Mouse (Mus musculus): ENCODE measurements around the gene Enho. TPM values are rescaled to one million over a fixed set of nuclear protein-coding genes. Genes with fewer than 3 reads are reported as not detected.
"Not testable (repeated sequence)": the region's sequence is repeated elsewhere in the genome, so short reads cannot be mapped to it uniquely, and the experiment has no call there.

The Enho gene
- total RNA-seq (2012; rRNA removed), result 4.7 and 5.8 TPM in 2 replicates

DNA sequence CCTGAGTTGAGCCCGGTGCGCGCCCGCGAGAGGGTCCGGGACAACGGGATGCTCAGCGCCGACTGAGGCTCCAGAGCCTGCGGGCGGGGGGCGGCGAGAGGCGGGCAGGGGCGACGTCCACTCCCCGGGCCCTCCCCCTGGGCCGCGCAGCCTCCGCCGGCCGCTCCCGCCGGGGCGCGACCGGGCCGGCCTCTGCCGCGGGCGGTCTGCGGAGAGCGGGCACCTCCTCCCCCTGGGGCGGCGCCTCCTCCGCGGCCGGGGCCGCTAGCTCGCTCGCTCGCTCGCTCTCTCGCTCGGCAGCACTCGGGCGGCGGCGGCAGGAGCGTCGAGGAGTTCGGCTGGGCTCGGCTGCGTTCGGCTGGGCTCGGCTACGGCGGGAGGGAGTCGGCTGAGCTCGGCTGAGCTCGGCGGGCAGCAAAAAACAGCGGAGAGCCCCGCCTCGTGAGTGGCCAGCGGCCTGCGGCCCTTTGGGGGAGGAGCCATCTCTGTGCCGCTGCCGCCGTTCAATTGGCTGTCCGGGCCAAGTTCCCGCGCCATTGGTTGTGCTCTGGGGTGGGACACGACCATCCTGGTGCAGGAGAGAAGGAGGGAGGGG lies at the start of gene Enho:
Enho (minus strand) TSS at position 412 of the 595 bp plus-strand sequence.
- peaks cover 2% of the 10 kb centered on the region in 2 experiments; a peak in 2 of 4 replicates for H3K4me1 ChIP-seq (ENCODE audit: control insufficient read depth in 2 of 2, insufficient read depth in 2 of 2, low read length in 2 of 2, poor library complexity in 1 of 2)

DNA sequence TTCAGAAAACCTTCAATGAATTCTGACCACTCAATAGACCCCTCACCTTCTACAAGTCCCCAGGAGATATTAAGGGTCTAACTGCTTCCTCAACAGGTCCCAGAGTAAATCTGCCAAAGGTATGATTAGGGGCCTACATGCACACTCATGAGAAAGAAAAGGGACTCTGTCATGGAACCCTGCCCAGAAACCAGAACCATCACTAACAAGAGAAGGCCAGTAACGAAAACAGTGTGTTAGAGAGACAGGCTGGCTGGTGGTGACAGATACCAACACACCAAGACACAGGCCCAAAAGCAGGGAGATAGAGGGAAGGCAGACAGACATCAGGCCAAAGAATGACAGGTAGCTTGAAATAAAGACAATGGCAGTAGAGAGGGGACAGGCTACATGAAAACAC lies 48.4 kb upstream of the Enho start:
- in situ Hi-C loops (cut with MboI; ENCODE audit: low sequenced_read_pairs in 2 of 2, unreplicated experiment in 2 of 2); H3K4me1 ChIP-seq (ENCODE audit: control insufficient read depth in 2 of 2, insufficient read depth in 2 of 2, low read length in 2 of 2, poor library complexity in 1 of 2); H3K9me3 ChIP-seq (ENCODE audit: control insufficient read depth, insufficient read depth, low read depth, low read length); H3K4me3 ChIP-seq (ENCODE audit: insufficient read depth in 1 of 2, low read depth in 1 of 2, low read length in 2 of 2, poor library complexity in 1 of 2, severe bottlenecking in 1 of 2); H3K9ac ChIP-seq (ENCODE audit: insufficient read depth, low read depth, low read length, poor library complexity, severe bottlenecking); H3K27ac ChIP-seq (ENCODE audit: insufficient read depth, low read depth, low read length, poor library complexity, severe bottlenecking); DNase-seq (ENCODE audit: low read depth, low spot score); H3K36me3 ChIP-seq (ENCODE audit: control insufficient read depth, insufficient read depth, low read length, poor library complexity, severe bottlenecking): not testable (repeated sequence)

More for the DNA sequence above, at the start of gene Enho:
- in situ Hi-C loops (cut with MboI; ENCODE audit: low sequenced_read_pairs in 2 of 2, unreplicated experiment in 2 of 2), result no loop called here
- H3K9me3 ChIP-seq (ENCODE audit: control insufficient read depth, insufficient read depth, low read depth, low read length), result no peaks in the 10 kb centered on the region
- TF ChIP-seq HCFC1 (IDR thresholded peaks at IDR 0.05; ENCODE audit: borderline replicate concordance, insufficient read depth, low read length), result no peak
- no peak for TF ChIP-seq MAFK (IDR thresholded peaks at IDR 0.05; ENCODE audit: insufficient read depth, low read depth, low read length)
- TF ChIP-seq ZNF384 (IDR thresholded peaks at IDR 0.05; ENCODE audit: low read depth, low read length), result no peak
- no peak for TF ChIP-seq CHD2 (IDR thresholded peaks at IDR 0.05; ENCODE audit: low read depth, low read length)
- TF ChIP-seq ZC3H11A (IDR thresholded peaks at IDR 0.05; ENCODE audit: borderline replicate concordance, low read depth, low read length), result peak; percentile 78
- no peaks in the 10 kb centered on the region for H3K36me3 ChIP-seq (ENCODE audit: control insufficient read depth, insufficient read depth, low read length, poor library complexity, severe bottlenecking)
- no peak within 1 kb of the TSS for H3K27ac ChIP-seq (ENCODE audit: insufficient read depth, low read depth, low read length, poor library complexity, severe bottlenecking)
- peak; percentile 56 for DNase-seq (ENCODE audit: low read depth, low spot score)
- H3K4me3 ChIP-seq (ENCODE audit: insufficient read depth in 1 of 2, low read depth in 1 of 2, low read length in 2 of 2, poor library complexity in 1 of 2, severe bottlenecking in 1 of 2), result peak within 1 kb of the TSS; percentile 73 to 77
- peak within 1 kb of the TSS; percentile 73 for H3K9ac ChIP-seq (ENCODE audit: insufficient read depth, low read depth, low read length, poor library complexity, severe bottlenecking)

- H3K4me3 ChIP-seq (ENCODE audit: insufficient read depth in 1 of 2, low read depth in 1 of 2, low read length in 2 of 2, poor library complexity in 1 of 2, severe bottlenecking in 1 of 2); H3K27ac ChIP-seq (ENCODE audit: insufficient read depth, low read depth, low read length, poor library complexity, severe bottlenecking); H3K9me3 ChIP-seq (ENCODE audit: control insufficient read depth, insufficient read depth, low read depth, low read length); H3K36me3 ChIP-seq (ENCODE audit: control insufficient read depth, insufficient read depth, low read length, poor library complexity, severe bottlenecking); H3K9ac ChIP-seq (ENCODE audit: insufficient read depth, low read depth, low read length, poor library complexity, severe bottlenecking); DNase-seq (ENCODE audit: low read depth, low spot score); in situ Hi-C loops (cut with MboI; ENCODE audit: low sequenced_read_pairs in 2 of 2, unreplicated experiment in 2 of 2); H3K4me1 ChIP-seq (ENCODE audit: control insufficient read depth in 2 of 2, insufficient read depth in 2 of 2, low read length in 2 of 2, poor library complexity in 1 of 2): not testable (repeated sequence)
Observed at GRCm38 (mm10) chr4:41685882-41686492, 45.9 kb upstream of the Enho start.

DNA sequence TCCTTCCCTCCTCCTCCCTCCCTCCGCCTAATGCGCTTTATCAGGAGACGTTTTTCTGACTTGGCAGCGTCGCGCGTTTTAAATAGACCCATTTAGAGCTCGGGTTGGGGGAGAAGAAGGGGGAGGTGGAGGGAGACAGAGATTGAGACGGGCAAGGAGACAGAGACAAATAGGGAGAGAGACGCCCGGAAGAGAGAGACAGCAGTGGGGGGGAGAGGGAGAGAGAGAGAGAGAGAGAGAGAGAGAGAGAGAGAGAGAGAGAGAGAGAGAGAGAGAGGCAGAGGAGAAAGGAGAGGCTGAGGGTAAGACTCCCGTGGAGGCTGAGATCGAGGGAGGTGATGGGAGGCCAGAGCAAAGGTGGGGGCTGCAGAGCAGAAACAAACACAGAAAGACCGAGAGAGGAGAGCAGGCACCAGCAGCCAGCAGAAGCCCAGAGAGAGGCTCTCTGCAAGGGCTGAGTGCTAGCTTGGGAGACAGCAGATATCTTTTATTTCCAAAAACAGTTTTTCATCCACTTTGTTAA lies 44.9 kb upstream of the Enho start:
- H3K9ac ChIP-seq (ENCODE audit: insufficient read depth, low read depth, low read length, poor library complexity, severe bottlenecking); DNase-seq (ENCODE audit: low read depth, low spot score); H3K4me1 ChIP-seq (ENCODE audit: control insufficient read depth in 2 of 2, insufficient read depth in 2 of 2, low read length in 2 of 2, poor library complexity in 1 of 2); H3K36me3 ChIP-seq (ENCODE audit: control insufficient read depth, insufficient read depth, low read length, poor library complexity, severe bottlenecking); H3K9me3 ChIP-seq (ENCODE audit: control insufficient read depth, insufficient read depth, low read depth, low read length); H3K27ac ChIP-seq (ENCODE audit: insufficient read depth, low read depth, low read length, poor library complexity, severe bottlenecking); in situ Hi-C loops (cut with MboI; ENCODE audit: low sequenced_read_pairs in 2 of 2, unreplicated experiment in 2 of 2); H3K4me3 ChIP-seq (ENCODE audit: insufficient read depth in 1 of 2, low read depth in 1 of 2, low read length in 2 of 2, poor library complexity in 1 of 2, severe bottlenecking in 1 of 2): not testable (repeated sequence)

DNA sequence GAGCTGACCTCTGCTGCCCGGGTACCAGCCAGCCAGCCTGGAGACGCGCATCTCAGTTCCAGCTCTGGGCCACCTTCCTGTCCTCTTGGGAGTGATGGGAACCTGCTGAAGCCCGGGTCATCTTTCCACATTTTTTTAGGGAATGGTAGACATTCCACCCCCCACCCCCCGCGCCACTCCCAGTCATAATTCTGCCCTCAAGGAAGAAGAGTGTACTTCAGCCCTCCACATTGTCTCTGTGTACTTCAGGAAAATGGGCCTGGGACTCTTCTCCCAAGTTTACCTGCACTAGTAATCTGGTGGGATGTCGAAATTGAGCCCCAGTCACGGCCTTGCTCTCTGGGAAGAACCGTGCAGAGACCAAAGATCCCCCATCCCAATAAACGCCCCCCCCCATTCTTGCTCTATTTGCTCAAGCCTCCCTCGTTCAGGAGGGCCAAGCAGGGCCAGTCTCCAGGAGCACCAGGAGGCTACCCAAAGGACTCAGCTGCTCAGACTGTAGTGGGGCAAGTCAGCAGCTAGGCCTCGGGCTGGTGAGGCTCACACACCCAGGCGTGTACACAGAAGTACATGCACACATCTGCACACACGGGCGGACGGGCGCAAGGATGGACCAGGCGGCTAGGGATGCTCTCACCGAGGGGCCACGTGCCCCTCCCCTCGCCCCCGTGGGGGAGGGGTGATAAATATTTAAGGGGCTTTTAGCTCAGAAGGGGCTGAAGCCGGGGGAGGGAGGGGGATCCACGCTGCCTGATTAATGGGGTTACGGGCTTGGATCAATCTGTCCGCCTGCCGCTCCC lies 44.2 kb upstream of the Enho start:
- H3K4me1 ChIP-seq (ENCODE audit: control insufficient read depth in 2 of 2, insufficient read depth in 2 of 2, low read length in 2 of 2, poor library complexity in 1 of 2); DNase-seq (ENCODE audit: low read depth, low spot score); H3K9ac ChIP-seq (ENCODE audit: insufficient read depth, low read depth, low read length, poor library complexity, severe bottlenecking); H3K27ac ChIP-seq (ENCODE audit: insufficient read depth, low read depth, low read length, poor library complexity, severe bottlenecking); in situ Hi-C loops (cut with MboI; ENCODE audit: low sequenced_read_pairs in 2 of 2, unreplicated experiment in 2 of 2); H3K9me3 ChIP-seq (ENCODE audit: control insufficient read depth, insufficient read depth, low read depth, low read length); H3K36me3 ChIP-seq (ENCODE audit: control insufficient read depth, insufficient read depth, low read length, poor library complexity, severe bottlenecking): not testable (repeated sequence)
- peak overlapping the region in 1 of 2 experiments; percentile 15; a peak in 1 of 4 replicates for H3K4me3 ChIP-seq (ENCODE audit: insufficient read depth in 1 of 2, low read depth in 1 of 2, low read length in 2 of 2, poor library complexity in 1 of 2, severe bottlenecking in 1 of 2)

GRCm38 (mm10) chr4:41683303-41683702 lies 43.2 kb upstream of the Enho start:
- H3K9ac ChIP-seq (ENCODE audit: insufficient read depth, low read depth, low read length, poor library complexity, severe bottlenecking); in situ Hi-C loops (cut with MboI; ENCODE audit: low sequenced_read_pairs in 2 of 2, unreplicated experiment in 2 of 2); H3K27ac ChIP-seq (ENCODE audit: insufficient read depth, low read depth, low read length, poor library complexity, severe bottlenecking); H3K4me1 ChIP-seq (ENCODE audit: control insufficient read depth in 2 of 2, insufficient read depth in 2 of 2, low read length in 2 of 2, poor library complexity in 1 of 2); H3K9me3 ChIP-seq (ENCODE audit: control insufficient read depth, insufficient read depth, low read depth, low read length); H3K36me3 ChIP-seq (ENCODE audit: control insufficient read depth, insufficient read depth, low read length, poor library complexity, severe bottlenecking); H3K4me3 ChIP-seq (ENCODE audit: insufficient read depth in 1 of 2, low read depth in 1 of 2, low read length in 2 of 2, poor library complexity in 1 of 2, severe bottlenecking in 1 of 2); DNase-seq (ENCODE audit: low read depth, low spot score): not testable (repeated sequence)
